Mouse (Mus musculus) heart, adult 18-20 months (tissue): Measurements from ENCODE around the gene Gcn1l1. TPM values are rescaled to one million over a fixed set of nuclear protein-coding genes. Genes with fewer than 3 reads are reported as not detected.

Experiments used
- DNase-seq, 2 experiments: peaks; one replicate each; pipeline ENCODE4 v3.0.0; 2021 to 2022; ENCODE audit warnings: mixed read lengths in 1 of 2
- total RNA-seq, 2 experiments: library from RNA; stranded (reverse); gene quantifications; 2 replicates each; pipeline ENCODE4 v1.2.3; 2021

Gcn1l1 gene
- total RNA-seq, 2 experiments from 2014 or later: 39.1 to 41.5 TPM

DNA sequence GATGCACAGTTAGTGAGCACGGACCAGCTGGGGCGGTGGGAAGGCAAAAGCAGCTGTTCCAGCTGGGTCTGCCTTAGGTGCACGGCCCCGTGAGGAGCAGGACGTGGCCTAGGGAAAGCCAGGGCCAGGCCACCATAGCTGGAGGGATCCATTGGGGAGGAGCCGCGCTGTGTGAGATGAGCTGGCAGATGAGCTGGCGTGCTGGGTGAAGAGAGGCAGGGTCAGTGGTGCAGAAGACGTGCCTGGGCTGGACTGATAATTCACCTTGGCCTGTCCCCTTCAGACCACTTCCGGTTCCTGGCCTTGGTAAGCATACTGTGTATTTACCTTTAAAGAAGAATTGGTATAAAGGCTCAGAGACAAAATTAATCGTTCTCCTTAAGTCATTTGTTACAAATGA is 46.5 kb downstream of the Gcn1l1 start:
- DNase-seq: no peak

DNA sequence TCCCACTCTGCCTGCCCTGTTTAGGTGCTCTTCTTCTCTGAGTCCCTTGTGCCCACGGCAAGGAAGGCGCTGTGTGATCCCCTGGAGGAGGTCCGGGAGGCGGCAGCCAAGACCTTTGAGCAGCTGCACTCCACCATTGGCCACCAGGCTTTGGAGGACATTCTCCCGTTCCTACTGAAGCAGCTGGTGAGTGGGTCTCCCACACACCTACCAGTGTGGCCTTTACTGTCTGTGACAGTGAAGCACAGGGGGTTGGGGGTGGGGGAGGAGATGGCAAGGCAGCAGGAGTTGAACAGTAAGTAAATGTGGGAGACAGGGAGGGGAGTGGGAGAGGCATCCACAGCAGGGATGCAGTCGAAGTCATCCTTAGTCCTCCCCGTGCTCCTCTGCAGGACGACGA is 48.3 kb downstream of the Gcn1l1 start:
- DNase-seq: no peak

- peak; percentile 72 to 75 for DNase-seq
Observed at GRCm38 (mm10) chr5:115614948-115615347, 49.9 kb downstream of the Gcn1l1 start.

DNA sequence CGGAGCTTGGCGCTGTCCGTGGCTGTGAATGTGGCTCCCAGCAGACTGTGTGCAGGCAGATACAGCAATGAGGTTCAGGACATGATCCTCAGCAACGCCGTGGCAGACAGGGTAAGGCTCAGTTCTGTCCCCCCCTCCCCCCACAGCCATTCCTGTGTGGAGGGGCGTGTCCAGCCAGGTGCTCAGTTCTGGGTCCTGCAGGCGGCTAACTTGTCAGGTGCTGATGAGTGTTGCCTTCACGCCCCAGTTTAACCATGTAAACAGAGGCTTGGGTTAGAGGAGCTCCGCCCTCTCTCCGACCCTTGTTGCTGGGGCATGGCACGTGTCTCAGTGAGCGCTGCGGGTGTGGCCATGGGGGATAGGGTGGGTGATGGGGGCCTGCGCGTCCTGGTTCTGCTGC is 54.6 kb downstream of the Gcn1l1 start:
- no peak for DNase-seq

- no peak for DNase-seq
Observed at GRCm38 (mm10) chr5:115622686-115623085, 57.6 kb downstream of the Gcn1l1 start.

- DNase-seq: peak; percentile 42 to 46
Observed at GRCm38 (mm10) chr5:115623694-115624440, 58.8 kb downstream of the Gcn1l1 start.

DNA sequence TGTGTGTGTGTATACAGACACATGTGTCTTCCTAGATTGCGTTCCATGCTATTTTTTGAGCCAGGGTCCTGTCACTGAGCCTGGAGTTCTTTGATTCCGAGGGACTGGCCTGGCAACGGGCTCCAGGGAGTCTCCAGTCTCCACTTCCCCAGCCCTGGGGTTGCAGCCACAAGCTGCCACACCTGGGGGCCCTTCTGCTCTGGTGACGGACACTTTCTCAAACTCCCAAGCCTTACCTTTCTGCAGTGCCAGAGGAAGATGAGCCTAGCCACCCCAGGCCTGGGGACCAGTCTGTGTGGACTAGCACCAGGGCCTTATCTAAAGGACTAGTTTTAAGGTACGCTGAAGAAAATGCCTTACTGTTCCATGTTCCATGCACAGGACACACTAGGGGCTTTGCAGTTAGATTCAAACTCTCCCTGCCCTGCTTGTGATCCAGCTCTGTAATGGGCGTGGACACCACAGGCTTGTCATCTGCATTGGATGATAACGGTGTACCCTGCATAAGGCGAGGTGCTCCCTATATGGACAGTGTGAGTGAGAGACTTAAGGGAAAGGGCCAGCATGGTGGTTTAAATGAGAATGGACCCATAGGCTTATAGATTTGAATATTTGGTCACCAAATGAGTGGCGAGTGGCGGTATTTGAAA is 61.3 kb downstream of the Gcn1l1 start:
- DNase-seq: no peak

DNA sequence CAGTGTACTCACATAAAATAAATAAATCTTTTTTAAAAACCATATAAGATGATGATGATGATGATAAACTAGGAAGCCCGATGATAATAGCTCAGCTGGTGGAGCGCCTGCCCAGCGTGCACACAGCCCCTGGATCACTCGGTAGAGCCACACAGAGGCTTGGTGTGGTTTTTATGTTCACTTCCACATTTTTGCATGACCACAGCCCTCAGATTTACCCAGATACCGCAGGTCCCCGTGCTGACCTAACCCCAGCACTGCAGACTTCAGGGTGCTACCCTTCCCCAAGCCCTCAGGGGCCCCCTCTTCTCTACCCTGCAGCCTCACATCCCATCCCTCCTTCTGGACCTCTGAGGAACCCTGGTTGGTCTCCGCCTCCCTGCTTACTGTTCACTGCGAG is 63.0 kb downstream of the Gcn1l1 start:
- no peak for DNase-seq

- no peak for DNase-seq
Observed at GRCm38 (mm10) chr5:115629672-115630071, 64.6 kb downstream of the Gcn1l1 start.

GRCm38 (mm10) chr5:115630291-115630690 is 65.2 kb downstream of the Gcn1l1 start:
- no peak for DNase-seq

- DNase-seq: peak; percentile 93 to 98
Observed at GRCm38 (mm10) chr5:115631505-115632357, 66.7 kb downstream of the Gcn1l1 start, which contains the start of gene Rab35. Gene Rab35 (plus strand): TSS chr5:115631908.

DNA sequence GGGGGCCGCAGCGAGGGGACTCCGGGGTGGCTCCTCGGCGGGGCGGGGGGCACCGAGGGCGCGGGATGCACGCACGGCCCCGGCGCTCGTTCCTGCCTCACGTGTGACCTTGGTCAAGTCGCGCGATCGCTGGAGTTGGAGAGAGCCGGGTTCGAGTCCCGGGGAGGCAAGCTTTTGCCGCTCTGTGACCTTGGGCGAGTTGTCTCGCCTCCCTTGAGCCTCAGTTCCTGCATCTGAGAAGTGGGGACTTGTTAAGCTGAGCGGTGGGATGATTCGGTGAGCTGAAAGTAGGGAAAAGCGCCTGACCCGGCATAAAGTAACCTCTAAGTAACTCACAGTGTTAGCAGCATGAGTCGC is 67.3 kb downstream of the Gcn1l1 start:
- DNase-seq: peak; percentile 29 to 43

GRCm38 (mm10) chr5:115633060-115633459 is 68.0 kb downstream of the Gcn1l1 start:
- DNase-seq: no peak

DNA sequence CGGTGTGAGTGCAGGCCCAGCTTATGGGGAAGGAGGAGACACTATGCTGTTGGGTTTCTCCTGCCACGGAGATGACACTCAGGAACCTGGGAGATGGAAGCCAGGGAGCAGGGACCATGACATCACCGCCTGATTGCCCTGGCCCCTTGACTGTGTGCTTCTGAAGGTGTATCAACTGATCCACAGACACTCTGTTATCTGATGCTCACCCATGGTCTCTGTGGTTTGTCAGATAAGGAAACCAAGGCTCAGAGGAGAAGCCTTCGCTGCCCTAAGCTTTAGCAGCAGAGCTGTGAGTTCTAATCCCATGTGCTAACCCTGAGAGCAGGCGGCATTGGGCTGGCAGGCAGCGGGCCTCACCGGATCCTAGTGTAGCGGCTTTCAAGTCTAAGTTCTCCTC is 69.0 kb downstream of the Gcn1l1 start:
- DNase-seq: no peak

DNA sequence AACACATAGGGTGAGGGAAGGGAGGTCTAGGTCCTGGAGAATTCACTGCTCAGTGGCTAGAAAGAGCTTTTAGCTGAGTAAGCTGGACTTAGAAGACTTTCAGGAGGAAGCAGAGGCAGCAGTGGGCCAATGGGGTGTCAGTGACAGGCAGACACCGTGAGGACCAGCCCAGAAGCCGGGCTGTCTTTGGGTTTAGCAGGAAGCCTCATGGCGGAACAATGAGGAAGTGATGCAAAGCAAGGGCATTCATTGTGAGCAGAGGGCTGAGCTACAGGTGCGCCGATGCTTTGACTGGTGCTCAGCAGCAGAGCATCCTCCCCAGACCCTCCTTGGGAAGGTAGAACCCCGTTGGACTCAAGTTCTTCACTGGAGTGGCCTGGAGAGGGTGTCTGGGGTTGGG is 70.5 kb downstream of the Gcn1l1 start:
- peak in 1 of 2 experiments; percentile 63 for DNase-seq

DNA sequence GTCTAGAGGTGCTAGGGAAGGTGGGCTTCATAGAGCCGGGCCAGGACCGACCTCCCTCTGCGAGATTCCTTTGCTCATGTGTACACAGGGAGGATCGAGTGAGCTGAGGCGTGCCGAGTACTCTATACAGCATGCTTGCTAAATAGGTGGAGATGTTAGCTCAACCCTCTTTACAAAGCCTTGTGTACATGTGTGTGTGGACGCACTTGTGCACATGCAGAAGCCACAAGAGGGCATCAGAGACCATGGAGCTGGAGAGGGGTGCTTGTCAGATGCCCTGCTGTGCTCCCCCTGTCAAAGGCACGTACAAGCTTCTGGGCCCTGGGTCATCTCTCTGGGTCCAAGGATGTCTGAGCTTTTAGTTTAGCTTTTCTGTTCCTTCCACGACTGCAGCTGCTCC is 79.1 kb downstream of the Gcn1l1 start:
- DNase-seq: no peak

GRCm38 (mm10) chr5:115648876-115649275 is 83.8 kb downstream of the Gcn1l1 start:
- no peak for DNase-seq

DNA sequence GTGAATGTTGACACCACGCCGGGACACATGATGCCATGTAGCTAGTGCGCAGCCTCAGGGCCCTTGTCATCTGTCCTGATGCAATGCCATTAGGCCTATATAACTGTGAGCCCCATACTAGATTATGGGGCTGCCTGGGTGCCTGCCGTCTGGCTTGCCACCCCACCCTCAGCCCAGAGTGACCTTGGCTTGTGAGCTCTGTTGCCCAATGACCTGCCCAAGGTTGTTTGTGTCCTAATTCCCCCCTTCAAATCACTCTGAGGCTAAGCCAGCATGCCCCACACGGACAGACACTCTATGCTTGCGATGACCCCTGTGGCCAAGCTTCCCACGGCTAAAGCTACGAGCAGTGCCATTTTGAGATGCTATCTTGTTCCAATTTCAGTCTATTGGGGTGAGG is 84.6 kb downstream of the Gcn1l1 start:
- DNase-seq: no peak

- DNase-seq: no peak
Observed at GRCm38 (mm10) chr5:115650885-115651284, 85.8 kb downstream of the Gcn1l1 start.

DNA sequence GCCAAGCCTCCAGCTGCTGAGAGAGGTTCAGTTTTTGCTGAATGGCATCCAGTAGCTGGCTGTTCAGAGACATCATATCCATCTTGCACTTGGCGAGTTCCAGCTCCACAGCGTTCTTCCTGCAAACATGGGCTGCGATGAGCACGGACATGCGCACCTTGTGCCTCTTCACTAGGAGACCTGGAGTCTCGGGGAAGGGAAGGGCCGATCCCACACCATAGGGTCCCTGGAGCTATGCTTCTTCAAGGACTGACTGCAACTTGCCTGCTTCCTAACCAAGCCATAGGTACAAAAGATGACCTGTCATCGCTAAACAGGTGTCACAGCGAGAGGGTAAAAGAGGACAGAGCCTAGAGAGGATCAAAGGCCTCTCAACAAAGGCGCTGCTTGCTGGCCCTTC is 86.8 kb downstream of the Gcn1l1 start:
- no peak for DNase-seq

DNA sequence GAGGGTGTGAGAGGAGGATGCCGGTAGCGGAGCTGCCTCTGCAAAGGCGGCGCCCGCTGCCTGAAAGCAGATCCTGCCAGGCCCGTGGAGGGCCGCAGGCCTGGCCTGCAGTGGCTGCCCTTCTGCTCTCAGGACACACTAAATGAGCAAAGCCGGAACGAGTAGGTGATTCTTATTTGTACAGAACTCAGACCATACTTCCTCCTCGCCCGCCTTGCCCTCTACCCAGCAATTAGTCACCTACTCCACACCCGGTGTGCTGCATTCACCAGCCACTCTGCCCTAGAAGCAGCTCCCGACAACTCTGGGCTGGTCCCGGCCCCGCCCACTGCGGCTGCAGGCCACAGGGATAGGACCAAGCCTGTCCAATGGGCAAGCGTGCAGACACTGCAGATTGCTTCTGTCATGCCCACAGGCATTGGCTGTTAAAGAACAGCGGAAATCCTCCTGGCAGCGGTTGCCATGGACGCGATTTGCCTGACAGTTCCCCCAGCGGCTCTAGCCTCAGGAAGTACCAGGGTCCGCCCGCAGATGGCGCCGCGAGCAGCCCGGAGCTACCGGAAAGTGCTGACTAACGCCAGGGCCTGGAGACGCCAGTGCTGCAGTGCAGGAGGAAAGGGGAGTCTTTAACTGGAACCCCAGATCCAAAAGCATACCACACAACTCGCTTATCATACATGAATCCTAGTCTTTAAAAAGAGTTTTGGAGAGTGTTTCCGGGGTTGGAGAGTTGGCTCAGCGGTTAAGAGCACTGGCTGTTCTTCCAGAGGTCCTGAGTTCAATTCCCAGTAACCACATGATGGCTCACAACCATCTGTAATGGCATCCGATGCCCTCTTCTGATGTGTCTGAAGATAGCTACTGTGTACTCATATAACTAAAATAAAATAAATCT is 87.9 kb downstream of the Gcn1l1 start:
- DNase-seq: peak; percentile 100

DNA sequence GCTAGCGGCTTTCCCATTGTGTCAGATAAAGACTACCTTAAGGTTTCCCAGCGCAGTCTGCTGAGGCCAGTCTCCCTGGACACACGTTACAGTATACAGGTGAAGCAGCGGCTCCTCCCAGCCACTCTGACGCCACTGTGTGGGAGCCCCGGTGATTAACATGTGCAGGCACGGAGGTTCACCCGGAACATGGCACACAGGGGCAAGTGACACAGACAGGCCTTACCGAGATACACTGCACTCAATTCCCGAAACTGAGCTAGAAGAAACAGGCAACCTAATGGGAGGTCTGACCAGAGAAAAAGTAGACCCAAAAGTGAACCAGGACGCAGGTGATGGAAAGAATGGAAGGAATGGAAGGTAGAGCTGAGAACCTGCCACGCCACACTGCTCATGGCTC is 88.7 kb downstream of the Gcn1l1 start:
- DNase-seq: no peak
